Mouse (Mus musculus): ENCODE results near the gene Sac3d1.

- no peak for TF ChIP-seq CTCF (IDR thresholded peaks at IDR 0.05; ENCODE audit: control insufficient read depth, insufficient read depth, insufficient read length)
- TF ChIP-seq MAX (IDR thresholded peaks at IDR 0.05), result no peak
- peak; percentile 3 for TF ChIP-seq USF1 (IDR thresholded peaks at IDR 0.05; ENCODE audit: low read depth)
- no peak for TF ChIP-seq MYOD1 (IDR thresholded peaks at IDR 0.05; ENCODE audit: control insufficient read depth, insufficient read length, low read depth)
Measured at GRCm38 (mm10) chr19:6144842-6145241, 26.4 kb upstream of the Sac3d1 start.

Data from C2C12 (cell line).